10 mouse cellular contexts compared by ENCODE assay signal in the genomic region with DNA sequence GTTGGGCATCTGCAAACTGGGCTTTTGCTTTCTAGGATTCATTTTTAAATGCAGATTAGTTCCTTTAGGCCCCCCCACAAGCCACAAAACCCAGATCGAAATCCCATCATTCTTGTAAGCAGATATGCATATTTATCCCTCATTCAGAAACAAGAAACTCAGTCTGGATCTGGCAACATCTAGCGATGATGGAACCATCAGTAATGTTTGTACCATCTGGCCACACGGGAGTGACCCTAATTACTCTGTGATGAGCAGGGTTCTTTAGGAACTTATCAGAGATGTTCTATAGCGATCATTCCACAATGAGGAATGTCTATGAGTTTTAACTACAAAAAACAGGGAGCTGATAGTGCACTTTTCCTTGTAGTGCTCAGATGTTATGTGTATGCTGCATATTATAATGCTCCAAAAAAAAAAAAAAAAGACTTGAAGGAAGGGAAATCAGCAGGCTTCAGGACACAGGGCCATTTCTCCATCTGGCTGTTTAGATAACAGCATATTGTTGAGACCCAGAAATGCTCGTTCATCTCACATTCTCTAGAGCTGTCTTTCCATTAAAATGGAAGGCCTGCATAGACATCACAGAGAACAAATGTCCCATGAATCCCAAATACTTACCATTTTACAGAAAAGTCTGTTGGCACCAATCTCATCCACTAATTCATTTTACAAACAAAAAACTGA.
"Had no signal": no experiment of that assay in that cellular context is flagged by ENCODE, and none has a peak within 500 bp of the region (broad histone marks: within the 10 kb centered on the region; RNA-seq: fewer than 3 reads in every experiment).

No protein-coding gene starts in this region.

- DNase-seq: kidney, postnatal 36 days; layer of hippocampus, adult 9-11 months; lung, adult 18-20 months; lung, postnatal 36 days; right cerebral cortex, postnatal 4 days; spleen, adult 18-20 months; thymus, adult 2 months; thymus, postnatal 25 days had no signal

- ATAC-seq: lung, postnatal 0 days; midbrain, embryonic 13.5 days had no signal
